Mouse (Mus musculus) retina, postnatal 1 day (tissue): ENCODE data around the gene Rsbn1l.
A peak's percentile ranks its signal among the peaks of the same experiment; 100 is the strongest.
"Not testable (repeated sequence)": the region's sequence is repeated elsewhere in the genome, so short reads cannot be mapped to it uniquely, and the experiment has no call there.

Source experiments
- DNase-seq: peaks from one replicate; pipeline ENCODE4 v3.0.0-alpha.2; 2012

Rsbn1l gene

DNA sequence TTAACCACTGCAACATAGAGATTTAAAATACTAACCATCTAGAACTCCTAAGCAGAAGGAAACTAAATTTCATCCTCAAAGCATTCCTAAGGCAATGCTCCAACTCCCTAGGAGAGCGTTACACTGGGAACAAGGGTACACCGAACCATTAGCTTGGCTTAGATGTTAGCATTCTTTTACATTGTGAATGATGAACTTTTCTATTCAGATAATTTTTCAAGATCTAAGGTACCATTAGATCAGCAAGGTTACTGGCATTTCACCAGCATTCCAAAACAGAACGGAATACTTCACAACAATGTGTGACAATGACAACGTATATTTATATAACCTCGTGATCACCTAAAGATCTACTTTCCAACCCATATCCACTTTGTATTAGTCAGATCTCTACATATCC, 6.1 kb downstream of the Rsbn1l start:
- DNase-seq = no peak

DNA sequence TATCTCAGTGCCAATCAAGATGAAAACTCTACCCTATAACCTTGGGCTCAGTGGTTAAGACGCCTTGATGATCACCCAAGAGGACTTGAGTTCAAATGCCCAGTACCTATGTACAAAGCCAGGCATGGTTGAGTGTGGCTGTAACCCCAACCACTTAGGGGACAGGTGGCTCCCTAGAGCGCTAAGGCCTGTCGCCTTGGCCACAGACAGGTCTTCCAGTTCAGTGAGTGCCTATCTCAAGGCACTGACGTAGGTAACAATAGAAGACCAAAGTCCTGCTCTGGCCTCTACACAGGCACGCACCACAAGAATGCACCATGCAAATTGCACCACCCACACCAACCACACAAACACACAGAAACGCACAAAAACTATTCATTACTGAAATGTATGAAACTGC, 9.3 kb downstream of the Rsbn1l start:
- DNase-seq = peak; percentile 13

DNA sequence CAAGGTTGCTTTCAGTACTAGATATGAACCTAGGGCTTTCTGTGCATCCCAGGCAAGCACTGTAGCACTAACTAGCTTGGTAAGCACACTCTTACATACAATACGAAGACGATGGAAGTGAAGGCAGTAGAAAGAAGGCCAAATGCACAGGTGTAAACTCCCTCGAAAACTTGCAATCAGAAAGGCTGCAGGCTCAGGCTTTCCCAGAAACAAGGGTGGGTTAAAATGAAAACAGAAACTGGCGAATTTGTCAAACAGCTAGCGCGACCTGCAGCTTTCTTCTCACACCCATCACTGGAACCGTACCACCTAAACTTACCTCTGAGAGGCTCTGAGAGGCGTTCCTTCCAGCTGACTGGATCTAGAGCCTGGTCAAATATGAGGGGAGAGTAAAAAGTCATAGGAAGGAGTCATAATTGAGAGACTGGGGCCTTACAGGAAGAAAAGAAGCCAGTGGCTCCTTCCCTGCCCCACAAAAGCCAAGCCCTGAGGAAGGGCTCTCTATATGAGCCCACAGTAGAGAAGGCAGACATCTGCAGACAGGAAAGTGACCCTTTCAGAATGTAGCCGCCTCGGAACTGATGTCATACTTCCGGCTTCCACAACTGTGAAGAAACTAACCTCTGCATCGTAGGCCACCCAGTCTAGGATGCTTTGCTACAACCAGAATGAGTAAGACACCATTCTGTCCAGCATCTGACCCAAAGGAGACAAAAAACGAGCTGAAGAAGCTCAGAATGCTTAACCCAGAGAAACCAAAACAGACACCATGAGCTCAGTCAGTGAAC, 11.0 kb downstream of the Rsbn1l start:
- DNase-seq = no peak

DNA sequence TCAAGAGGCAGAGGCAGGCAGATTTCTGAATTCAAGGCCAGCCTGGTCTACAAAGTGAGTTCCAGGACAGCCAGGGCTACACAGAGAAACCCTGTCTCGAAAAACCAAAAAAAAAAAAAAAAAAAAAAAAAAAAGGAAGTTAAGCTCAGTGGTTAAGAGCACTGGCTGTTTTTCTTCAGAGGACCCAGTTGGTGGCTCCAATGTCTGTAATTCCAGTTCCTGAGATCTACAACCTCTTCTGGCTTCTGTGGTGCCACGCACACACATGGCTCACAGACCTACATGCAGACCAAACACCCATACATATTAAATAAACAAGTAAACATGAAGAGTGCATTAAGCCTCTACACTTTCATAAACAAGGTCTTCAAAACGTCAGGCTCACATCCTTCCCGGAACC, 12.4 kb downstream of the Rsbn1l start:
- not testable (repeated sequence) for DNase-seq

DNA sequence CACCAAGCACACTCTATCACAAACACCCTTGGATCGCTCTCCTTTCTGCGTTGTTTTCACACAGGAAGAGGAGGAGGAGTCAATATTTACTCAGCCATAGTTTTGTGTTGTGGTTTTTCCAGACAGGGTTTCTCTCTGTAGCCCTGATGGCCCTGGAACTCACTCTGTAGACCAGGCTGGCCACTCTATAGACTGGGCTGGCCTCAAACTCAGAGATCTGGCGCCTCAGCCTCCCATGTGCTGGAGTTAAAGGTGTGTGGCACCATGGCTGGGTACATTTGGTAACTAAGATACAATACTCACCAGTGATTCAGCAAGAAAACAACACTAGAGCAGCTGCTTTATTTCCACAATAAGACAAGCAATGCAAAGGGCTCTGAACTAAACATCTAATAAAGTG, 13.7 kb downstream of the Rsbn1l start:
- no peak for DNase-seq

DNA sequence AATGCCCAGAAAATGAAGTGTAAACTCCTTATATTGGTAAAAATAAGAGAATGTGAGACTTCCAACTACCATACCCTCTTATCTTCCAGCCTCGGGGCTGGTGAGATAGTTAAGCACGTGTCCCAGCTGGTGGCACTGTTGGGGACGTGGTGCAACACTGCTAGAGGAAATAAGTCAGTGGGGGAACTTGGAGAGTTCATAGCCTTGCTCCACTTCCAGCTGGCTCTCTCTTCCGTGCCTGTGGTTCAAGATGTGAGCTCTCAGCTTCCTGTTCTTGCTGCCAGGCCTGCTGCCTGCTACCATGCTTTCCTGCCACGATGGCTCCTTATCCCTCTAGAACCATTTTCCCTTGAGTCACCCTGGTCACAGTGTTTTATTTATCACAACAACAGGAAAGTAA, 15.0 kb downstream of the Rsbn1l start:
- no peak for DNase-seq

DNA sequence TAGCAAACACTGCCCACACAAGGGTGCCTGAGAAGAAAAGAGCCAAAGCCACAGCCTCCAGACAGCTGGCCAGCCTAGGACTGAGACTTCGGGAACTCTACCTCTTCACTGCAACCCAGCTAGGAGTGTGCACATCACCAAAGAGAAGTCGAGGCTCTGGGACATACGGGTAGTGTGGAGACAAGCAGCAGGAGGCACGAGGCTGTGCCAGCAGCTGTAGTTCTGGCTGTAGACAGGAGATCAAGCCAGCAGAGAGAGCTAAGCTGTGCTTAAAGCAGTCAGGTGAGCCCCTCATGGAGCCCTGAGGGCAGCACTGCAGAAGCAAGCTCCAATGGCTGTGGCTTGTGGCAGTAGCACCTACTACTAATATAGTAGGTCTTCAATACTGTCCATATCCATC, 15.5 kb downstream of the Rsbn1l start:
- no peak for DNase-seq

DNA sequence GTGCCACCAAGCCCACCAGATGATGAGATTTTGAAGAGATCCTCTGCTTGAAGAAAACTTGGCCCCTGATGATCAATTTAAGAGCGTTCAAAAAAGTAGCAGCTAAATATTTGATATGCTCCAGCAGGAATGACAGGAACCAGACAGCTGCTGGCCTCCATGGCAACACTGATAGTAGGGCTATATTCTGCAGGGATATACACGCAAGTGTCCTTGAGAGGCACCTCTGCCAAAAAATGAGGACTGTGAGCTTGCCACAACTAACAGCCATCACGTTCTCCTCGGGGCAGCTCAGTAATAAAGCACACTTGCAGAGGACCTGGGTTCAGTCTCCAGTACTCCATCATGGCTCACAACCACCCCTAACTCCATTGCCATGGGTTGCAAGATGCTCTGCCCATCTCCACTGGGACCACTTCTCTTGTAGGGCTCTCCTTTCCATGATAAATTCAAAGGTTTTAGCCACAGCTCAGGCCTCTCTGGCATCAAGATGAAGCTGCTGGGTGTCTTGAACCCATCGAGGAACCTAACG, 16.1 kb downstream of the Rsbn1l start:
- DNase-seq = no peak

DNA sequence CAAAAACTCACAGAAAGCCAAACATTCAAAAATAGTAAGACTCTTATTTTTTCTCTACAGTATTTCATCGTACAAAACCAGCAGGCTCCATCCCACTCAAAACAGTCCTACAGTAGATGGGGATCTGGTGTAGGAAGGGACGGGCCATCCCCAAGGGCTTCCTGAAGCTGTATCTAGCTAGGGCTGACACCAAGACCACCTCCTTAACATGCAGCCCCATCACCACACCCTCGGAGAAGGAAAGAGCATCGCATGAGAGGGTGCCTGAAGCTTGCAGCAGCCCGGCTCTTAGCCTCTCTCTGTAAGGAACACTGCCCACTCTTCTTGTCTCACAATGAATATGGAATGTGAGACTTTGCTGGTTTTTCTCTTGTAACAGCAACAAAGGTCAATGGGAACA, 17.7 kb downstream of the Rsbn1l start:
- DNase-seq = no peak

DNA sequence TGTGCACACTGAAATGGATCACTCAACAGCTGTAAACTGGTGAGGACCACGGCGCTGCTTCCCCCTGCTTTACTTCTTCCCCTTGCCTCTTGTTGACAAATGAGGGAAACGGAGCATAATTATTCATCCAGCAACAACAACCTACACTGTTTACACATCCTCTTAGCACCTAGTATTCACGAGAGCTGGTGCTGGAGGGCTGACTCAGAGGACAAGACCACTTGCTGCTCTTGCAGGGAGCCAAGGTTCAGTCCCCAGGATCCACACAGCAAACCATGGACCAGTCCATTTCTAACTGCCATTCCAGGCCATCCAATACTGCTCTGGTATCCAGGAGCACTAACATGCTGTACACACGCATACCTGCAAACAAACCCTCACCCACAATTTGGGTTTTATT, 20.3 kb downstream of the Rsbn1l start:
- no peak for DNase-seq

DNA sequence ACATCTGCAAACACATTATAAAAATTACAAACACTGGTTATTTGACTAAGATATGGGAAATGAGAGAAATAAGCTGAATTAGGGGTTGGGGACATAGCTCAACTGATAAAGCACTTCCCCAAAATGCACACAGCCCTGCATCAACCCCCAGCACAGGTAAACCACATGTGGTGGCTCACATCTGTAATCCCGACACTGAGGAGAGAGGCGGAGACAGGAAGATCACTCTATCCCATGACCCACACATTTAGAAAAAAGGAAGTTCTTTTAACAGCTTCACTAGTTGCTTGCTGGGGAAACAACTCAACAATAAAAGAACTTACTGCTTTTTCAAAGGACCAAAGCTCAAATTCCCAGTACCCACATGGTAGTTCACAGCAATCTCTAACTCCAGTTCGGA, 23.6 kb downstream of the Rsbn1l start:
- DNase-seq = no peak

DNA sequence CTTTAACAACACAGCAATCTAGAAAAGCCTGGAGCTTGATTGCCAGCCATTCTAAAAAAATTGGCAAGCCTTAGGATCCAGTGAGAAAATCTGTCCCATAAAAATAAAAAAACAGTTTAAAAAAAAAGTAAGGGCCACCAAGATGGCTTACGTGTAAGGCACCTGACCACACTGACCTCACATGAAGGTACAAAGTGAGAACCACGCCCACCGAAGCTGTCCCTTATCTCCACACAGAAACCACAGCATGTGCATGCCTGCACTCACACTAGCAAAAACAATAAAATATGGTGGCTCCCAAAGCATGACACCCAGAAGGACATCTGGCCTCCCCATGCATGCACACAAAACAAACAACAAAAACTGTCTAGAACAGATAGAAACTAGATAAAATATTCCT, 24.9 kb downstream of the Rsbn1l start:
- no peak for DNase-seq

DNA sequence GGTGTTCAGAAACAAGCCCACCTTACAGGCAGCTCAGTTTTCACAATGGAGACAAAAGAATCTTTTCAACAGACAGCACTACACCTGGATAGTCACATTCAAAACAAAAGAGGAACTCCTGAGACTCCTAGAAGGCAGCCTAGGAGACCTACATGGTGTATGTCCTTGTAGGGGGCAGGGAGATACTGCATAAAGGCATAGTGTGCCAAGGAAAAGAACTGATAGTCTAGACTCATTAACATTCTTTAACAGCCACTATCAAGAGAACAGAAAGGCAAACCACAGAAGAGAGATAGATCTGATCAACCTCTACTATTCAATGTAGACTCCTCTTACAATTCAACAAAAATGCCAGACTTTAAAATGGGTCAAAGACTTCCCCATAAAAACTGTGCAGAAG, 25.8 kb downstream of the Rsbn1l start:
- no peak for DNase-seq

DNA sequence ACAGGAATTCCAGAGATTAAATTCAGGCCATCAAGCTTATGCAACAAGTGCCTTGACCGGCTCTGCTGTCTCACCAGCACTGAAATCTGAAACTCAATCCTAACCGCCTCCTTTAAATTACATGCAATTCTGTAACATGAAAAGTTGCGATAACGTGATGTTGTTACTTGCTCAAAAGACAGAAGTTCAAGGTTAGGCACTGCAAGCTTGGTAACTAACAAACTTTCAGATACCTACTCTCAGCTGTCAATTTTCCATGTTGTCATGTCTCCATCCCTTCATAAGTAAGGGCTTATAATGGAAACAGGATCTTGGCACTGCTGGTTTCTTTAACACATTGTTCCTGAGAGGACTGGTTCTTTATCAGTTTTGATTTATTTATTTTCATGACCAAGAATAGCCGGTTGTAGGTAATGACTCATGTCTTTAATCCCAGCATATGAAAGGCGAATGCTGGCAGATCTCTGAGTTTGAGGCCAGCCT, 26.5 kb downstream of the Rsbn1l start:
- no peak for DNase-seq

DNA sequence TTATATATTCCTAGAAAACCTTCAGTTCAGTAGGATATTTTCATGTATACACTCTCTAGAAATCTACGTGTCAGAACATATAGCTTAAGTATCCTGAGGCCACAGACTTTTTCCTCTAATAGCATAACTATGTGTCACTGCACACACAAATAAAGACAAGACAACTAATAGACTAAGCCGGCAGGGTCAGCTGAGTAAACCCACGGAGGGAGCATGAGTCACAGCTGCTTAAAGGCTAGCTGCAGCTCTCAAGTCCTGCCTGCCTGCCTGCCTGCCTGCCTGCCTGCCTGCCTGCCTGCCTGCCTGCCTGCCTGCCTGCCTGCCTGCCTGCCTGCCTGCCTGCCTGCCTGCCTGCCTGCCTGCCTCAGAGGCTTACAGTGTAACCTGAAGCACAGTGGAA, 30.7 kb downstream of the Rsbn1l start:
- no peak for DNase-seq

DNA sequence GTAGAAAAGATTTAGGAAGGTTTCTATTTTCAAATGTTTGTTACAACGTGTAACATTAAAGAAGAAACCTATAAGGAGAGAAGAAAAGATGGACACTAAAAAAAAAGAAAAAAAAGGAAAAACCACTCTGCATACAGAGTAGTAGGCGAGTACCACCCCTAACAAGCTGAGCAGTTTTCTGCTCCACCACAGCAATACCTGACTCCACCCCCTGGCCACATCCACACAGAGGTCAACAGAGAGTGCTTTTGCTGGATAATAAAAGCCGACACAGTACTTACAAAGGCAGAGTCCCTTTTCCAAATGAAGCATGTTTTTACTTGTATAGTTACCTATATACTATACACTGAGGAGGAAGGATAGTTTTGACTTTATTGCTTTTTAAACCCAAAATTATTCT, 31.6 kb downstream of the Rsbn1l start:
- no peak for DNase-seq

DNA sequence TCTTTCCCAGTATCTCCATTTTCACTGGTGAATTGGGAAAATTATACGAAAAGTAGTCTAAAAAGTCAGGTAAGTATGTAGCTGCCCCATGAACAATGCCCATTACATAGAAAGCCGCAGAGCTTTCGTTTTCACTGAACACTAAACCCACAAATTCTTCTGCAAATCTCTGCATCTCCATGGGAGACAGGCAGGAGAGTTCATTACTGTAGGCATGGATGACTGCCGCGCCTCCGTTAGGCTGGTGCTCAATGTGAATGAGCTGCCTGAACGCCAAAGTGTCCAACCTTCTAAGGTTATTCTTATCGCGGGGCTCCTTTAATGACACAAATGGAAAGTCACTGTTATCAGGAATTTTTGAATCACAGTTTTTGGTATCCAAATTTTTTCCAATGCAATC, 36.6 kb downstream of the Rsbn1l start:
- DNase-seq = no peak

DNA sequence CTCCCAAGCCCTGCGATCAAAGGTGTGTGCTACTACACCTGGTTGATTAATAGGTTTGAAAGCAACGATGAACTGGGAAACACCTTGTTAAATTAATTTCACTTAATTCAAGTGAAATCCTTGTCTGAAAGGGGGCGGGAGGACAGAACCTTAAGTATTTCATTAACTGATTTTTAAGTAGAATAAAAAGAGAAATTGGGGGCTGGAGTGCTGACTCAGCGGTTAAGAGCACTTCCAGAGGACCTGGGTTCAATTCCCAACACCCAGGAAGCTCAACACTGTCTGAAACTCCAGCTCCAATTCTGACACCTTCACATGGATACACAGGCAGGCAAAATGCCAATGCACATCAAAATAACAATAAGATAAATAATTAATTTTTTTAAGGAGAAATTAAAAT, 37.2 kb downstream of the Rsbn1l start:
- DNase-seq = no peak

DNA sequence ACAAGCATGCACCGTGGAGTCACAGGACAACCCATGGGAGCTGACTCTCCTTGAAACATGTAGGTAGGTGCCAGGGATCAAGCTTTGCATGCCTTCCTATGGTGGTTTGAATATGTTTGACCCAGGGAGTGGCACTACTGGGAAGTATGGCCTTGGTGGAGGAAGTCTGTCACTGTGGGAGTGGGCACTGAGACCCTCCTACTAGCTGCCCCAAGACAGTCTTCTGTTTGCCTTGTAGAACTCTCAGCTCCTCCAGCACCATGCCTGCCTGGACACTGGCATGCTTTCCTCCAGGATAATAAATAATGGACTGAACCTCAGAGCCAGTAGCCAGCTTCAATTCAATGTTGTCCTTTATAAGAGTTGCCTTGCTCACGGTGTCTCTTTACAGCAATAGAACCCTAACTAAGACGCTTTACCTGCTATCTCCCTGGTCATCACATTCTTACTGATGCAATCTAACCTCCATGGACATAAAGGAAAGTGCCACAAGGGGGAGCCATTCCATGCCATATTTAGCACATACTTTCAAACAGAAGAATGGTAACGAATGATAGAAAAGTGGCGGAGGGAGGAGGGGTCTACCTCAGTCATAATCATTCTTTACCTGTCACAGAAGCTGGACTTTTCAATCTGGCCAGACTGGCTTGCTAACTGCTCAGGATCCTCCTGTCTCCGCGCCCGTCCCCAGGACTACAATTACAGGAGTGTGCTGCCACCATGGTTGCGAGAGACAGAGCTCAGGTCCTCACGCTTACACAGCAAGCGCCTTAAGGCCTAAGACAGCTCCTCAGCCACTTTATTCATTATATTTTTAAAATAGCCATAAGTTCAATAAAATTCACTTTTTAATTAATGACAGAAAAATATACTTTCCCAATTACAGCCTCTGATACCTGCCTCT, 42.6 kb downstream of the Rsbn1l start:
- DNase-seq = peak; percentile 81

DNA sequence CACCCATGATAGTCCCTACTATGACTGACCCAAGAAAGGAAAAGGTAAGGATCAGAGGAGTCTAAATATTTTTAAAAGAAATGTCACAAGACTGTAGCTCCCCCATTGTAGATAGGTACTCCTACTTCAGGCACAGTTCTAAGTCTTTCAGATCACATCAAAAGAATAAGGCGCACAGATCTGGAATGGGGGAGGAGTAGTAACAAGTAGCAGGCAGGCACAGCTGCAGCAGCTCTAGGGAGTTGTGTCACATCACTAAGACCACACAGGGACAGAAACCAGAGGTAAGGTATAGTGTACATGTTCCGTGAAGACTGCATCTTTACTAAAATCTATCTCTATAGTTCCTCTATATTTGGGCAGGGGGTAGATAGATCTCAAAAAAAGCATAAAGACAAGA, 44.5 kb downstream of the Rsbn1l start:
- no peak for DNase-seq

DNA sequence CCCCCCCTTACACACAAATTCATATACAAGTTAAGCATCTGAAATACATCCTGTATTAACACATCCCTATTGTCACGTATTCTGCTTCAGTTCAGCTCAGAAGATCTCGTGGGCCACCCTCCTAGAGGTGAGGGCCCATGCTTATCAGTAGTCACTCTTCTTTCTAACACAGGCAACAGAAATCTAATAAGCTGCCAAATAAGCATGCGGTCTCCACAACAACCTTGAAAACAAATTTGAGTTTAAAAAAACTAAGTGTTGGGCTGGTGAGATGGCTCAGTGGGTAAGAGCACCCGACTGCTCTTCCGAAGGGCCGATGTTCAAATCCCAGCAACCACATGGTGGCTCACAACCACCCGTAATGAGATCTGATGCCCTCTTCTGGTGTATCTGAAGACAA, 50.0 kb downstream of the Rsbn1l start:
- DNase-seq = no peak

DNA sequence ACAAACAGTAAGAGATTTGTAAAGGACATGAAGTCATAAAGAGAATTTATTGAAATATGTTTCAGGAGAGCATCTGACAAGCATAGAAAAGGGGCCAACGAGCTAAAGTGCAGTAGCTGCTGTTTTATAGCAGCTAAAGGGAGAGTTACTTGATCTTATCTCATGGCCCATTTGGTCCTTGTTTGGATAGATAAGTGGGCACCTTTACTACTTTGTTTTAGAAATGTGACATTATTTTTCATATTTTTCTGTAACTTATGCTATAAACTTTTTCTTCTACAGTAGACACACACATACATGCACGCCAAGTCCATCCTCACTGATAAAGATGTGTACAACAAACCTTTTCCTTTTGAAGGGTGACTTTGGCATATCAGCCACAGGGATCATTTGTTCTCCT, 50.8 kb downstream of the Rsbn1l start:
- no peak for DNase-seq

DNA sequence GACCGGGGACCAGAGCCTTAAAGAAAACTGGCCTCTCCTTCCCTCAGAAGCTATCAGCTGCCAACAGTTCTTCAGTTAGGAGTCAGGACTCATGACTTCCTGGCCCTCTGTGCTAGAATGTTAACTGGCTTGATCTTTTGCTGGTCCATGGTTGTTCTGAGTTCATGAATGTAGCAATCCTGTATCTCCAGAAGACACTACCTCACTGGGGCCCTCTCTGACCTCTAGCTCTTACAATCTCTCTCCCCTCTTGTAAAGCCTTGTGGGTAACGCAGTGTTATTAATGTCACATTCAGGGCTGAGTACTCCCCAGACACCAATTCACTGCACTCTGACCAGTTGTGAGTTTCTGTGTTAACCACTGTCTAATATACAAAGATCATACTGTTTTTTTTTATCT, 51.6 kb downstream of the Rsbn1l start:
- DNase-seq = no peak
